Mouse (Mus musculus) limb, embryonic 13.5 days (tissue): ENCODE results near the gene Qrfpr. TPM values are rescaled to one million over a fixed set of nuclear protein-coding genes. Genes with fewer than 3 reads are reported as not detected.

Experiments
- ATAC-seq: fragments of 200-750 bp; cut with Nextera tagmentation; 2 replicates; pipeline ENCODE4 v1.8.0; 2017; ENCODE audit warnings: low read depth, moderate number of reproducible peaks, moderate TSS enrichment; ENCODE audit not compliant: low FRiP score
- H3K27ac ChIP-seq: fragments of 300-500 bp; sonication (generic); 2 replicates; pipeline ENCODE4 v1.5.1; 2015; ENCODE audit warnings: inconsistent platforms, mild to moderate bottlenecking, moderate library complexity
- H3K27me3 ChIP-seq: fragments of 300-500 bp; sonication (generic); 2 replicates; pipeline ENCODE4 v1.6.1; 2015; ENCODE audit warnings: mild to moderate bottlenecking, inconsistent platforms
- H3K36me3 ChIP-seq: fragments of 300-500 bp; sonication (generic); 2 replicates; pipeline ENCODE4 v1.6.1; 2015; ENCODE audit warnings: inconsistent platforms, mild to moderate bottlenecking, moderate library complexity
- H3K4me1 ChIP-seq: fragments of 300-500 bp; sonication (generic); 2 replicates; pipeline ENCODE4 v1.6.1; 2015; ENCODE audit warnings: inconsistent platforms
- H3K4me2 ChIP-seq: fragments of 300-500 bp; sonication (generic); replicated peaks from 2 replicates; pipeline ENCODE4 v1.6.1; 2015; ENCODE audit warnings: inconsistent platforms, mild to moderate bottlenecking, moderate library complexity
- H3K4me3 ChIP-seq: fragments of 300-500 bp; sonication (generic); 2 replicates; pipeline ENCODE4 v1.5.1; 2015; ENCODE audit warnings: moderate library complexity, mild to moderate bottlenecking, inconsistent platforms
- H3K9ac ChIP-seq: fragments of 300-500 bp; sonication (generic); 2 replicates; pipeline ENCODE4 v1.6.1; 2015; ENCODE audit warnings: mild to moderate bottlenecking, inconsistent platforms
- H3K9me3 ChIP-seq: fragments of 300-500 bp; sonication (generic); 2 replicates; pipeline ENCODE4 v1.6.1; 2016; ENCODE audit warnings: inconsistent platforms
- WGBS: fragments of 180-500 bp; shearing (Covaris S2); methylation state at CpG from one replicate; pipeline ENCODE4 v1.1.7; 2015; 5-methylcytosine and 5-hydroxymethylcytosine counted together
- polyA plus RNA-seq: library from polyadenylated mRNA; unstranded; fragments of >200 nt; fragmentation: Nextera tagmentation; extraction: Ambion mirVana; gene quantifications from 2 replicates; pipeline ENCODE4 v1.2.1, GENCODE M21; 2015

Gene Qrfpr
- polyA plus RNA-seq, result 0.39 and 0.61 TPM in 2 replicates

- no peaks in the 10 kb centered on the region for H3K36me3 ChIP-seq
- peak; percentile 59 for ATAC-seq
- H3K9ac ChIP-seq, result 0 out of 2 replicates have a peak within 1 kb of the TSS, but pooled peaks have one; percentile 43
- peaks cover 38% of the 10 kb centered on the region for H3K27me3 ChIP-seq
- WGBS, result 12% methylated on average over 39 of the region's 39 CpGs
- peak within 1 kb of the TSS; percentile 34 for H3K4me3 ChIP-seq
- peaks cover 7% of the 10 kb centered on the region; the same call in 1 of the 2 replicates for H3K4me1 ChIP-seq
- no peak within 1 kb of the TSS for H3K27ac ChIP-seq
- peak within 1 kb of the TSS; percentile 67 for H3K4me2 ChIP-seq
- no peaks in the 10 kb centered on the region for H3K9me3 ChIP-seq
Observed at GRCm38 (mm10) chr3:36221743-36222682, at the start of gene Qrfpr. Qrfpr (minus strand) TSS chr3:36222313.

GRCm38 (mm10) chr3:36263873-36264272, 41.8 kb upstream of the Qrfpr start:
- Histone ChIP-seq H3K9me3 (peaks cover 4% of the 10 kb centered on the region; the same call in 1 of the 2 replicates), H3K4me3 (no peak overlapping the region), H3K27me3 (no peaks in the 10 kb centered on the region), H3K9ac (no peak overlapping the region), H3K36me3 (no peaks in the 10 kb centered on the region), H3K4me1 (no peaks in the 10 kb centered on the region), H3K4me2 (no peak overlapping the region), H3K27ac (no peak overlapping the region)
- ATAC-seq, result no peak
- 90% methylated on average over 11 of the region's 11 CpGs for WGBS

DNA sequence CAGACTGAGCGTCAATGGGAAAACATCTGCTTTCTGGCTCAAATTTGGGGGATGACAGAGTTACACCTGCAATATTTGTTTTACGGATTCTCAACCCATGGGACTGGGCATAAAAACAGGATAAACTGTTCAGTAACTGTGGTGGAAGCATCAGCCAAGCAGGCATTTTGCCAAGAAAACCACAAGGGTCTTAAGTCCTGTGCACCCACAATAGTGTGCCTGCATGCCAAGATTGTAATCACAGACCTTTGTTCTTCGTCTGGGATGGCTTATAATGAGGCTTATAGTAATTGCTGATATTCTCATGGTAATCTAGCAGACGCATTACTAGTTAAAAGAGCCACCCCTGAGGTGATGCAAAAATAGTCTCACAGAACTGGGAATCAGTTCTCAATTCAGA, 41.2 kb upstream of the Qrfpr start:
- 68% methylated on average over 4 of the region's 4 CpGs for WGBS
- Histone ChIP-seq H3K4me1 (no peaks in the 10 kb centered on the region), H3K9me3 (peaks cover 4% of the 10 kb centered on the region; the same call in 1 of the 2 replicates), H3K9ac (no peak overlapping the region), H3K27me3 (no peaks in the 10 kb centered on the region), H3K4me3 (no peak overlapping the region), H3K36me3 (no peaks in the 10 kb centered on the region), H3K4me2 (no peak overlapping the region), H3K27ac (no peak overlapping the region)
- no peak for ATAC-seq

DNA sequence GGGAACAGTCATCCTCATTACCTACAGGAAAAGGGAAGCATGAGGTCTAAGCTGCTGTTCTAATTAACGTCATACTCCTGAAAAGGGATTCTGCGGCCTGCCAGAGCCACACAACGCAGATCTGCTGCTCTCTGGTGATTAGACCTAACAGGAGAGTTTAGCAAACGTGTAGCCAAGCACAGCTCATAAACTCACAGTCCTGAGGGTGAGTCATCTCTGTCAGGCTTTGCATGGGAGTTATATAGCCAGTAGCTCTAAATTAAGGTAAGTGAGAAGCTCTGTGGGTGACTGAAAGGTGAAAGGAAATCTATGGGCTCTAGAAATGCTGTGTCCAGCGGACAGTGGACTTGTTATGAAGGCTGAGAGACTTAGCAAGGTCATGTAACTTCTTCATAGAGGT, 28.5 kb upstream of the Qrfpr start:
- Histone ChIP-seq H3K27ac (no peak overlapping the region), H3K9me3 (no peaks in the 10 kb centered on the region), H3K27me3 (no peaks in the 10 kb centered on the region), H3K4me3 (no peak overlapping the region), H3K9ac (no peak overlapping the region), H3K4me1 (no peaks in the 10 kb centered on the region), H3K36me3 (no peaks in the 10 kb centered on the region), H3K4me2 (no peak overlapping the region)
- 24% methylated on average over 5 of the region's 5 CpGs for WGBS
- no peak for ATAC-seq

DNA sequence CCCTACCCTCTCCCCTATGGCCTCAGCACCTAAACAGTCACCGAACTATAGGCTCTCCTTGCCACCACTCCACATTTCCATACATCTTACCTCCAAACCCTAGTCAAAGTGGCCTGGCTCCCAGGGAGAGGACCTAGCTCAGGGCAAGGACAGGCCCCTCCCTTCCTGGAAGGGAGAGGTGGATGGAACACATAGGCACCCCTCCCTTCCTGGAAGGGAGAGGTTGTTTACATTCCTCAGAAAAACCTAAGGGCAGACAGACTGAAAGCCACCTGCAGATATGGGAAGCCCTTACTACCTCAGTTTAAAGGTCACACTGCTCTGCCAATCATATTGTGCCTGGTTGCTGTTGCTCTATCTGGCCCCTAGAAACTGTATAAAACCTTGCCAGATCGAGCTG, 26.3 kb upstream of the Qrfpr start:
- no peaks in the 10 kb centered on the region for H3K27me3 ChIP-seq
- no peak for ATAC-seq
- no peaks in the 10 kb centered on the region for H3K9me3 ChIP-seq
- WGBS, result 89% methylated on average over 2 of the region's 2 CpGs
- no peak overlapping the region for H3K27ac ChIP-seq
- H3K4me3 ChIP-seq, result no peak overlapping the region
- no peak overlapping the region for H3K9ac ChIP-seq
- no peak overlapping the region for H3K4me2 ChIP-seq
- H3K4me1 ChIP-seq, result no peaks in the 10 kb centered on the region
- no peaks in the 10 kb centered on the region for H3K36me3 ChIP-seq

DNA sequence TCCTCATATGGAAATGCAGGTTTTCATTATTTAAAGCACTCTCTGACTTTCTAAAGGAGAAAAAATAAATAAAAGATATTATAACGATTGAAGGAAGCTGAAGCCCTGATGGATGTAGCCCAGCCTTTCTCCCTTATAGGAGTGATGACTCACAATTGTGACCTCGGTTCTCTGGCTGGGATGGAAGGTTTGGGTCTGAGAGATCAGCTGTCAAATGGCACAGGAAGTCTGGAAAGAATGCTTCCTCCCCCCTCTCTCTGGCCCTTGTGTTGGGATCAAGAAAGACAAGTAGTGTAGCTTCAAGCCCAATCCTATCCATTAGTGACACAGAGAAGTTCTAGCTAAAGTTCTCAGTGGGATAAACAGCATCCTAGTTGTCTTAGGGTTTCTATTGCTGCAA, 7.8 kb upstream of the Qrfpr start:
- H3K4me1 ChIP-seq, result no peaks in the 10 kb centered on the region
- 67% methylated on average over 2 of the region's 2 CpGs for WGBS
- no peak overlapping the region for H3K27ac ChIP-seq
- no peak for ATAC-seq
- no peaks in the 10 kb centered on the region for H3K27me3 ChIP-seq
- no peak overlapping the region for H3K9ac ChIP-seq
- H3K4me2 ChIP-seq, result no peak overlapping the region
- H3K9me3 ChIP-seq, result no peaks in the 10 kb centered on the region
- H3K36me3 ChIP-seq, result no peaks in the 10 kb centered on the region
- no peak overlapping the region for H3K4me3 ChIP-seq

DNA sequence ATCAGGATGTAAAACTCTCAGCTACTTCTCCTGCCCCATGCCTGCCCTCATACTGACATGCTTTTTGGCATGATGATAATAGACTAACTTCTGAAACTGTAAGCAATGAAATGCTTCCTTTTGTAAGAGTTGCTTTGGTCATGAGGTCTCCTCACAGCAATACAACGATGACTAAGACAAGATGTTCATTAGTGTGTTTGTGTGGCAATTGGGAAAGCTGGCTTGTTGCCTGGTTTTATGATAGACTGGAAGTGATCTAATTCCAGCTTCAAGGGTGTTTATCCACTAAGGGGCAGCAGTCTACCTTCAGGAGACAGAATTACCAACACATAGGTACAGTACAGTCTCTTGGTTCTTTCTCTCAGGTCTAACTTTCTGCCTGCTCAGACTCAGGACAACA, 5.1 kb upstream of the Qrfpr start:
- H3K36me3 ChIP-seq, result no peaks in the 10 kb centered on the region
- ATAC-seq, result no peak
- no peaks in the 10 kb centered on the region for H3K9me3 ChIP-seq
- WGBS, result 82% methylated on average over 1 of the region's 1 CpGs
- peaks cover 2% of the 10 kb centered on the region; the same call in 1 of the 2 replicates for H3K4me1 ChIP-seq
- peaks cover 13% of the 10 kb centered on the region for H3K27me3 ChIP-seq
- no peak overlapping the region for H3K4me2 ChIP-seq
- no peak overlapping the region for H3K9ac ChIP-seq
- no peak overlapping the region for H3K27ac ChIP-seq
- no peak overlapping the region for H3K4me3 ChIP-seq

GRCm38 (mm10) chr3:36223361-36223760, 1.2 kb upstream of the Qrfpr start:
- H3K9ac ChIP-seq, result no peak overlapping the region
- H3K27ac ChIP-seq, result no peak overlapping the region
- no peaks in the 10 kb centered on the region for H3K36me3 ChIP-seq
- WGBS, result 19% methylated on average over 2 of the region's 2 CpGs
- ATAC-seq, result no peak
- H3K9me3 ChIP-seq, result no peaks in the 10 kb centered on the region
- H3K27me3 ChIP-seq, result peaks cover 38% of the 10 kb centered on the region
- no peak overlapping the region for H3K4me3 ChIP-seq
- H3K4me2 ChIP-seq, result no peak overlapping the region
- H3K4me1 ChIP-seq, result peaks cover 7% of the 10 kb centered on the region; the same call in 1 of the 2 replicates

GRCm38 (mm10) chr3:36212758-36213157, 9.4 kb downstream of the Qrfpr start:
- Histone ChIP-seq H3K4me1 (no peaks in the 10 kb centered on the region), H3K4me2 (no peak overlapping the region), H3K4me3 (no peak overlapping the region), H3K9ac (no peak overlapping the region), H3K9me3 (no peaks in the 10 kb centered on the region), H3K36me3 (no peaks in the 10 kb centered on the region), H3K27me3 (no peaks in the 10 kb centered on the region), H3K27ac (no peak overlapping the region)
- WGBS, result 85% methylated on average over 4 of the region's 4 CpGs
- ATAC-seq, result no peak

DNA sequence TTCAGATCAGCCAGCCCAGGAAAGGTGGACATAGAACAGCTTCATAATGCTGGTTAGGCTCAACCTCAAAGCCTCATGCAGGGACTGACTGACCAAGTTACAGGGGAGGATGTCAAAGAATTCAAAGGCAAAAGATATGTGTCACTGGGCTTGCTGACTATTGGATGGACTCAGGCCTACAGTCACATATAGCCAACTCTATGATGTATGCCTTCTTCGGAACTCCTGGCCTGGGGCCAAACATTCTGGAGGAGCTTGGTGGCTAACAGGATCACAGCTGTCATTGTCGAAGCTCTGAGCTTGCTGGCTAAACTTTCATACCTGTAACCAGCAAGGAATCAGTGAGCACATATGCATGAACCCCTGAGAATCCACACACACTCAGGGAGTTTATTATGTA, 11.2 kb downstream of the Qrfpr start:
- H3K27ac ChIP-seq, result no peak overlapping the region
- H3K36me3 ChIP-seq, result no peaks in the 10 kb centered on the region
- no peaks in the 10 kb centered on the region for H3K27me3 ChIP-seq
- H3K4me3 ChIP-seq, result no peak overlapping the region
- H3K4me2 ChIP-seq, result no peak overlapping the region
- ATAC-seq, result no peak
- no peaks in the 10 kb centered on the region for H3K9me3 ChIP-seq
- 45% methylated on average over 2 of the region's 2 CpGs for WGBS
- H3K9ac ChIP-seq, result no peak overlapping the region
- H3K4me1 ChIP-seq, result no peaks in the 10 kb centered on the region

- peak; percentile 74 for ATAC-seq
Observed at GRCm38 (mm10) chr3:36209776-36210555, 12.1 kb downstream of the Qrfpr start.

More at GRCm38 (mm10) chr3:36209776-36210555, 12.1 kb downstream of the Qrfpr start:
- Histone ChIP-seq H3K27me3 (no peaks in the 10 kb centered on the region), H3K4me3 (no peak overlapping the region), H3K9ac (no peak overlapping the region), H3K4me2 (no peak overlapping the region), H3K9me3 (no peaks in the 10 kb centered on the region), H3K27ac (no peak overlapping the region), H3K36me3 (no peaks in the 10 kb centered on the region), H3K4me1 (no peaks in the 10 kb centered on the region)
- WGBS, result 60% methylated on average over 11 of the region's 11 CpGs
